Mouse (Mus musculus) mesoderm, embryonic 11.5 days (tissue): ENCODE results near the gene Bmp3.
A peak's percentile ranks its signal among the peaks of the same experiment; 100 is the strongest.

Source experiments
- DNase-seq: peaks from one replicate; pipeline ENCODE4 v3.0.0-alpha.2; 2012; ENCODE audit warnings: low read depth, low spot score

Gene Bmp3

GRCm38 (mm10) chr5:98854264-98854626 lies at the start of gene Bmp3:
Gene Bmp3 (plus strand): TSS chr5:98854415.
- DNase-seq = peak; percentile 25

GRCm38 (mm10) chr5:98804761-98805160 lies 49.5 kb upstream of the Bmp3 start:
- DNase-seq = no peak

GRCm38 (mm10) chr5:98806492-98806891 lies 47.7 kb upstream of the Bmp3 start:
- DNase-seq = no peak

- no peak for DNase-seq
These were observed 47.2 kb upstream of the Bmp3 start for GRCm38 (mm10) chr5:98807022-98807421.

GRCm38 (mm10) chr5:98807953-98808352 lies 46.3 kb upstream of the Bmp3 start:
- peak; percentile 40 for DNase-seq

- no peak for DNase-seq
These were observed 41.8 kb upstream of the Bmp3 start for GRCm38 (mm10) chr5:98812380-98812779.

- DNase-seq = no peak
These were observed 38.9 kb upstream of the Bmp3 start for GRCm38 (mm10) chr5:98815269-98815668.

- no peak for DNase-seq
These were observed 20.5 kb upstream of the Bmp3 start for GRCm38 (mm10) chr5:98833760-98834159.

- no peak for DNase-seq
These were observed 19.9 kb upstream of the Bmp3 start for GRCm38 (mm10) chr5:98834300-98834699.

- DNase-seq = no peak
These were observed 11.5 kb upstream of the Bmp3 start for GRCm38 (mm10) chr5:98842600-98843310.

- no peak for DNase-seq
These were observed 9.6 kb upstream of the Bmp3 start for GRCm38 (mm10) chr5:98844664-98845063.

- DNase-seq = peak; percentile 31
These were observed 681 bp downstream of the Bmp3 start for GRCm38 (mm10) chr5:98854627-98855564.

- DNase-seq = no peak
These were observed 1.5 kb downstream of the Bmp3 start for GRCm38 (mm10) chr5:98855741-98856140.

GRCm38 (mm10) chr5:98856356-98856755 lies 2.1 kb downstream of the Bmp3 start:
- DNase-seq = peak; percentile 43

- DNase-seq = peak; percentile 72
These were observed 9.7 kb downstream of the Bmp3 start for GRCm38 (mm10) chr5:98863891-98864290.

- DNase-seq = no peak
These were observed 10.9 kb downstream of the Bmp3 start for GRCm38 (mm10) chr5:98865146-98865545.

GRCm38 (mm10) chr5:98876056-98876455 lies 21.8 kb downstream of the Bmp3 start:
- peak; percentile 30 for DNase-seq

GRCm38 (mm10) chr5:98878891-98879290 lies 24.7 kb downstream of the Bmp3 start:
- peak; percentile 70 for DNase-seq

- DNase-seq = no peak
These were observed 27.9 kb downstream of the Bmp3 start for GRCm38 (mm10) chr5:98882096-98882495.

GRCm38 (mm10) chr5:98890544-98891050 lies 36.4 kb downstream of the Bmp3 start:
- DNase-seq = no peak

- no peak for DNase-seq
These were observed 40.1 kb downstream of the Bmp3 start for GRCm38 (mm10) chr5:98894281-98894680.

- DNase-seq = no peak
These were observed 43.7 kb downstream of the Bmp3 start for GRCm38 (mm10) chr5:98897946-98898345.
